Mouse (Mus musculus) neutrophil, adult 5-6 weeks (primary cell): ENCODE measurements around the gene Git1. TPM values are rescaled to one million over a fixed set of nuclear protein-coding genes. Genes with fewer than 3 reads are reported as not detected.

ENCODE experiments used
- ATAC-seq: fragments of 151-379, 151-347 bp; 2 replicates; pipeline ENCODE4 v1.8.0; 2017; ENCODE audit warnings: mild to moderate bottlenecking, moderate TSS enrichment; ENCODE audit not compliant: insufficient number of reproducible peaks, poor library complexity, low FRiP score, severe bottlenecking; ENCODE audit errors: extremely low read depth
- total RNA-seq: library from RNA; stranded (forward); fragments of 200-1000 nt; gene quantifications from 2 replicates; pipeline ENCODE4 v1.2.3, GENCODE M21; 2017

The Git1 gene
- total RNA-seq = 19.3 and 22.3 TPM in 2 replicates

GRCm38 (mm10) chr11:77493512-77494343, at the start of gene Git1:
Git1 (plus strand) TSS chr11:77493562.
- ATAC-seq = no peak

- ATAC-seq = no peak
Measured at GRCm38 (mm10) chr11:77444939-77445338, 48.4 kb upstream of the Git1 start.

GRCm38 (mm10) chr11:77446628-77447041, 46.7 kb upstream of the Git1 start:
- peak; percentile 82 for ATAC-seq

- no peak for ATAC-seq
Measured at GRCm38 (mm10) chr11:77449224-77449623, 44.1 kb upstream of the Git1 start.

GRCm38 (mm10) chr11:77451670-77452069, 41.7 kb upstream of the Git1 start:
- no peak for ATAC-seq

GRCm38 (mm10) chr11:77453388-77453787, 40.0 kb upstream of the Git1 start:
- no peak for ATAC-seq

- ATAC-seq = no peak
Measured at GRCm38 (mm10) chr11:77455770-77456510, 37.4 kb upstream of the Git1 start.

GRCm38 (mm10) chr11:77456866-77457265, 36.5 kb upstream of the Git1 start:
- no peak for ATAC-seq

GRCm38 (mm10) chr11:77461856-77462255, 31.5 kb upstream of the Git1 start:
- no peak for ATAC-seq

- ATAC-seq = no peak
Measured at GRCm38 (mm10) chr11:77462283-77463100, 30.9 kb upstream of the Git1 start, which contains the start of gene Coro6. Coro6 (plus strand) TSS chr11:77462411.

GRCm38 (mm10) chr11:77463101-77463445, 30.3 kb upstream of the Git1 start:
- ATAC-seq = no peak

GRCm38 (mm10) chr11:77463786-77464185, 29.6 kb upstream of the Git1 start:
- no peak for ATAC-seq

GRCm38 (mm10) chr11:77464684-77465083, 28.7 kb upstream of the Git1 start:
- no peak for ATAC-seq

- no peak for ATAC-seq
Measured at GRCm38 (mm10) chr11:77465111-77465510, 28.3 kb upstream of the Git1 start.

GRCm38 (mm10) chr11:77466544-77466943, 26.8 kb upstream of the Git1 start:
- ATAC-seq = no peak

- peak; percentile 50 for ATAC-seq
Measured at GRCm38 (mm10) chr11:77467157-77467556, 26.2 kb upstream of the Git1 start.

- peak; percentile 33 for ATAC-seq
Measured at GRCm38 (mm10) chr11:77467784-77468183, 25.6 kb upstream of the Git1 start.

- no peak for ATAC-seq
Measured at GRCm38 (mm10) chr11:77468397-77468796, 25.0 kb upstream of the Git1 start.

GRCm38 (mm10) chr11:77471407-77471806, 22.0 kb upstream of the Git1 start:
- no peak for ATAC-seq
